Mouse (Mus musculus) CD4-positive, CD25-positive, alpha-beta regulatory T cell (primary cell): Measurements from ENCODE around the gene Nlrp5. TPM values are rescaled to one million over a fixed set of nuclear protein-coding genes. Genes with fewer than 3 reads are reported as not detected.

ENCODE experiments used
- polyA plus RNA-seq: library from polyadenylated mRNA; unstranded; fragments of 100-300 nt; shearing (Covaris generic); gene quantifications from one replicate; pipeline ENCODE4 v1.2.1, GENCODE M21; 2017

Gene Nlrp5
- polyA plus RNA-seq = not detected

DNA sequence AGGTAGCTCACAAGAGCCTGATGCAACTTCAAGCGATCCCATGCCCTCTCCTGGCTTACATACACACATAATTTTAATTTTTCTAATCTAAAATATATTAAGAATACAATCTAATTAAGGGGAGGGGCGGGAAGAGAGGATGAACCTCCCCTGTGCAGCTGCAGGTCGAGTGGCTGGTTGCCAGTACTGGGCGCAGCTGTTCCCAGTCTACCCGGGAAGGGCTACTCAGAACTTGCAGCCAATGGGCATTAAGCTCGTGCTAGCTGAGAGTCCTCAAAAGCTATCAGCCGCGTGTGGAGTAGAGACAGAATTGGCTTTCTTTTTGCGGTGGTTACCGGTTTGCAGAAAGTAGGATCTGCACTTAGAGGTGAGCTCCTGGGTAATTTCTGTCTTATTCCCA is at the start of gene Nlrp5:
Nlrp5 (plus strand) TSS at position 301 of the 400 bp plus-strand sequence.

Other genes with a start within 250 kb of the Nlrp5 start
- gene Gm10662, start 241.4 kb upstream of the Nlrp5 start, polyA plus RNA-seq = 0.10 TPM
- gene Vmn1r165, start 168.6 kb upstream of the Nlrp5 start, polyA plus RNA-seq = not detected
- not detected for gene Vmn1r166, start 134.2 kb upstream of the Nlrp5 start, polyA plus RNA-seq
- gene Gm6902, start 107.0 kb upstream of the Nlrp5 start, polyA plus RNA-seq = not detected
- not detected for gene Nlrp4e, start 84.7 kb upstream of the Nlrp5 start, polyA plus RNA-seq
- gene Vmn1r167, start 121.3 kb downstream of the Nlrp5 start, polyA plus RNA-seq = not detected
- not detected for gene Vmn1r168, start 153.8 kb downstream of the Nlrp5 start, polyA plus RNA-seq
- not detected for gene Vmn1r169, start 189.6 kb downstream of the Nlrp5 start, polyA plus RNA-seq
- gene Vmn1r170, start 220.3 kb downstream of the Nlrp5 start, polyA plus RNA-seq = not detected
- 0.06 TPM for gene Vmn1r171, start 244.8 kb downstream of the Nlrp5 start, polyA plus RNA-seq